Mouse (Mus musculus) liver, adult 2 months (tissue): Measurements from ENCODE around the gene Gm21972.

Experiments used
- CTCF ChIP-seq: fragments of 200-500 bp; IDR thresholded peaks from 2 replicates; pipeline ENCODE4 v1.5.1; 2011; ENCODE audit warnings: low read depth, low read length, control low read depth
- POLR2A ChIP-seq: fragments of 200-500 bp; IDR thresholded peaks from 2 replicates; pipeline ENCODE4 v1.6.1; 2011; ENCODE audit warnings: low read length, control low read depth; ENCODE audit not compliant: insufficient read depth; ENCODE audit errors: extremely low read depth

- TF ChIP-seq CTCF (no peak), POLR2A (no peak)
Measured at GRCm38 (mm10) chr1:86194044-86194443, 60.6 kb downstream of the Gm21972 start.
